Mouse (Mus musculus): ENCODE data around the gene Cmas.

The Cmas gene

DNA sequence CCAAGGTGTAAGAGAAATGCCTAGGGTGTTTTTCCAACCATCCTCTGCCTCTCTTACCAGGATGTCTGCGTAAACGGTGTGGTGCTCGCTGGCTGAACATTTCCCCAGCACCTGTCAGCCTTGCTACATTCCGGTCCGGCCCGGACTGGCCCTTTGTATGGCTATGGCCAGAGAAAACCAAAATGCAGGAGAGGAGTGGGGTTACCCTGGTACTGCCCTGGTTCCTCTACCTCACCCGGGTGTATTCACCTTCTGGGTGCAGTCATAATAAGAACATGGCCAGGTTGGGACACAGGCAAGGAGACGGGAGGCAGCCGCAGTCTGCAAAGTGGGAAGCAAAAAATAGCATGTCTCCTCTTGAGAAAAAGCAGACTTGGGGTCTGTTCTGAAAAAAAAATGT is 38.6 kb downstream of the Cmas start:
- no peak for DNase-seq

- peak; percentile 19 for DNase-seq
Observed at GRCm38 (mm10) chr6:142795655-142796441, 39.4 kb downstream of the Cmas start.

DNA sequence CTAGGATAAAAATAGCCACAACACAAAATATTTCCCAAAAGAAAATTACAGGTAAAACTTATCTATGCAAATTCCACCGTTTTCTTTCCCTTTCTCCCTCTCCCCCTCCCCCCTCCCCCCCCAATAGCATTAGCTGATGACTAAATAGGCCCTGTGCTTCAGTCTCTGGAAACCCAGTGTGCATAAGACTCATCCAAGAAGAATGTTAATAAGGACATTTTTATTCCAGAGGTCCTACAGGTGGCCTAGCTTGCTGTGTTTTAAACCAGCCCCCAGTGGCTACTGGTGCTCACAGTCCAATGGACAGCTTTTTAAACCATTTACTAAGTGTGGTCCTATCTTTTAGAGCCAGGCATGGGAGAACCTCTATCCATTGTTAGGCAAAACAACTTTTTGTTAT is 41.5 kb downstream of the Cmas start:
- DNase-seq, result no peak

GRCm38 (mm10) chr6:142798837-142799236 is 42.4 kb downstream of the Cmas start:
- DNase-seq, result no peak

DNA sequence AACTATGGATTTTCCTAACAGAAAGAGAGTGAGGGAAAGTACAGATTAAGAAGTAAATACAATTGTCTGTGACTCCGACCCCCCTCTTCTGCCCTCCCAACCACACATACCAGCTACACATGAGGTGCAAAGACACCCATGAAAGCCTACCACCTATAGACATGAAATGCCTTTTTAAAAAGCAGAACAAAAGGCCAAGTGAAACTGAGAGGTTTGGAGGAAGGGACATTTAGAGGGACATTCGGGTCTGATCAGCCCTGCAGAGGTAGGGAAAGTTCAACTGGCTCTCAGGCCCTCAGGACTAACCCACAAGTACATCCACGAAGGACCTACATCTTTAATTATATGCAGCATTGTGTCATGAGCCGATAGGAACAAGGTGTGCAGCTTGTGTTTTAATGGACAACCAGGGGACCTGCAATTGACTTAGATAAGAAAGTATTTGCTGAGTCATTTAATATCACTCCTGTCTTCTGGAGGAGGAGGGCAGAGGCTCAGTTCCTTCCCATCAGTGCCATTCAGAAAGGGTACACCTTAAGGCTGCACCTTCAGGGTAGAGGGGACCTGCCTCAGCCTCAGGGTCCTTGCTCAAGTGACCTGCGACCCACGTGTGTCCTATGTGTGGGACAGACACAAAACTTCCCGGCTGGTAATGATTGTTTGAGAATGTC is 43.4 kb downstream of the Cmas start:
- no peak for DNase-seq

GRCm38 (mm10) chr6:142801687-142802086 is 45.2 kb downstream of the Cmas start:
- DNase-seq, result no peak

GRCm38 (mm10) chr6:142802617-142803525 is 46.4 kb downstream of the Cmas start:
- DNase-seq, result no peak

GRCm38 (mm10) chr6:142804402-142804801 is 47.9 kb downstream of the Cmas start, which contains the start of gene Sult6b2:
Gene Sult6b2 (minus strand): TSS chr6:142804502.
- DNase-seq, result no peak

DNA sequence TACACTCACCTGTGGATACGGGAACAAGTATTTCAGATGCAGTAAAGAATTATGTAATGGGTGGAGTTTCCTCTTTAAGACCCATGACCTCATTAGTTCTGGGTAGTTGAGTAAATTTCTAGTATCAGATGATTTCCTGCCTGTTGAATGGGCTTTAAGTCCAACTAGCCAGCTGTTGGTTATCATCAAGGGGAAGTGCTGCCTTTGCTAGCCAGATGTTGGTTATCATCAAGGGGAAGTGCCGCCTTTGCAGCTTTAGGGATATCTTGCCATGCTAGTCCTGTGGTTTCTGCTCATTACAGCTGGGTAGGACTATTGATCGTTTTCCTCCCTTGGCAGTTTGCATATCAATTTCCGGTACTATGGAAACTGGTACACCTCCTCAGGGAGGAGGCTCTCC is 49.8 kb downstream of the Cmas start:
- DNase-seq, result no peak

GRCm38 (mm10) chr6:142809373-142810098 is 53.0 kb downstream of the Cmas start:
- DNase-seq, result no peak

DNA sequence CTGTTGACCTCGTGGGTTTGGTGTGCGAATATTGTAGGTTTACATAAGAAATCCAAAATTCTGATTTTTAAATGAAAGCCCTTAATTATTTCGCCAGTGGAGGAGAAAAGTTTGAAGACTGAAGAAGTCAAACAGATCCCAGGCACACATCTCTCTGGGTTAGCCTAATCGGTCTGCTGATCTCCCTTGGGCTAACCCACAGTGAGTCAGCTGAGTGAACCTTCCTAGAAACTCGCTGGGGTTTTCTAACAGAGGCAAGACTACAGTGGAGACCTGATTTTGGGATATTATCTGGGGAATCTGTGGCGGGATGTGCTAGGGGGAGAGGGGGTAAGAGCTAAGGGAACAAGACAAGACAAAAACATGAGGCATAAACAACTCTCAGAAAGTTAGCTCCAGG is 53.8 kb downstream of the Cmas start:
- no peak for DNase-seq

- no peak for DNase-seq
Observed at GRCm38 (mm10) chr6:142812969-142813368, 56.5 kb downstream of the Cmas start.

GRCm38 (mm10) chr6:142814011-142814410 is 57.5 kb downstream of the Cmas start:
- DNase-seq, result no peak

DNA sequence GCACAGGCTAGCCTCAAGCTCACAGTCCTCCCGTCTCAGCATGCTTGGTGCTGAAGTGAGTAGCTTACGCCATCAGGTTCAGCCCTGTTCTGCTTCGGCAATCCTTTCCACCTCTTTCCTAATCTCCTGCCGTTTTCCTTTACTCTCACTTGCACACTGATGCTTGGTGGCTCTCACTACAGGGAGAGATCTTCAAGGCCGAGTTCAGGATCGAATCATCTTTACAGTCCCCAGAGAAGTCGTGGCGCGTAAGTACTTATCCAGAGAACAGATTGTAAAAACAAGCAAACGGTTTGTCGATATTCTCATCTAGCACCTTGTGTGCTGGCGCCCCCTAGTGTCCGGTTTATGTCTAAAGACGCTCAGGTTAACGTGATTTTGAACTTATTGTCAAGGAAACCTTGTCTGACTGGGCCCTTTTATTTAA is 58.0 kb downstream of the Cmas start:
- peak; percentile 80 for DNase-seq

DNA sequence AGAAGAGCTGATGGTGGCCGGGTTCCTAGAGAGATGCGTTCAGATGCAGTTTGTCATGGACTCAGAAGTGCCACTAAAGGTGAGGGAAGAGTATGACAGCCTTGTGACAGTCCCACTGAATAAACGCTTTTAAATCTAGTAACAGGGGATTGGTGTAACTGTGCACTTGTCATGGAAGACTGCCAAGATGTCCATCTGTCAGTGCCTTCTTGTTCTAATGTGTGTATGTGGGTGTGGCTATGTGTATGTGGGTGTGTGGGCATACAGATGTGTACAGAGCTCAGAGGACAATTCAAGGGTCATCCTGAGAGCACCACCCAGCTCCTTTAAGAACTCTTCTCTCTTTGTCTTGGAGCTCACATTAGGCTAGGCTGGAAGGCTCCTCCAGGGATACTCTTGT is 59.0 kb downstream of the Cmas start:
- DNase-seq, result no peak

GRCm38 (mm10) chr6:142818306-142818705 is 61.8 kb downstream of the Cmas start:
- no peak for DNase-seq

DNA sequence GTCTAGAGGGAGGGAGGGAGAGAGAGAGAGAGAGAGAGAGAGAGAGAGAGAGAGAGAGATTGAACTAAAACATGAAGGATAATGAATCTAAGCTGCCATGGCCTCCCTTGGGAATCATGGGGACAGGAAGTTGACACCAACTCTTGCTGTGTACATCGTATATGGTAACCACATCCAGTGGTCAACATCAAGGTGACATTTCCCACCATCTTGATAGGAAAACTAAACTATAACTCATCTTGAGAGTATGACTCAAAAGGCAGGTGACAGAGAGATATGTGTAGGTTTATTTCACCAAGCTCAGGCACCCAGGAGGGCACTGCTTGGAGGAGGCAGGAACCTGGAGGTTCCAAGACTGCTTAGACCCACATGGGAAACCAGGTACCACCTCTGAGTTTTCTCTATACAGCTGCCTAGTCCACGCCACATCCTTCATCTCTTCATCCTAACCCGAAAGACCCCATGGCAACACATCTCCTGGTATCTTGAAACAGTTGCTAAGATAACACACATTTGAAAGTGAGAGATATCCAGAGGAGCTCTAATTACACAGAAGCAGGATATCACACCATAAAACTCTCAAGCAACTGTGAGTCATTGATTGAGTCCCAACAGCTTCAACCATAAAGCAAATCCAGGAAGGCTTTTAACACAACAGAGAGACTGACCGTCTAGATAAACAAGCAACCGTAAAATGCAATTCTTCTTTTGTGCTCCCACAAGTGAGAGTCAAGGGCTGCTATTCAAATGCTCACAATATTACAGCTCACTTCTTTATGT is 66.7 kb downstream of the Cmas start:
- no peak for DNase-seq
